Mouse (Mus musculus) frontal cortex, postnatal 25 days (tissue): ENCODE data around the gene Agtpbp1.

ENCODE experiments used
- DNase-seq, 2 experiments: peaks; one replicate each; pipeline ENCODE4 v3.0.0; 2022; ENCODE audit warnings: low spot score in 2 of 2

Gene Agtpbp1

GRCm38 (mm10) chr13:59431124-59431864 lies 153.7 kb downstream of the Agtpbp1 start:
- no peak for DNase-seq

GRCm38 (mm10) chr13:59429369-59429768 lies 155.7 kb downstream of the Agtpbp1 start:
- DNase-seq = no peak

GRCm38 (mm10) chr13:59423871-59424270 lies 161.2 kb downstream of the Agtpbp1 start:
- DNase-seq = no peak

- no peak for DNase-seq
These were observed 168.3 kb downstream of the Agtpbp1 start for GRCm38 (mm10) chr13:59416530-59417230.

- no peak for DNase-seq
These were observed 171.1 kb downstream of the Agtpbp1 start for GRCm38 (mm10) chr13:59413885-59414284.

- DNase-seq = no peak
These were observed 172.4 kb downstream of the Agtpbp1 start for GRCm38 (mm10) chr13:59412672-59413071.

- no peak for DNase-seq
These were observed 177.8 kb downstream of the Agtpbp1 start for GRCm38 (mm10) chr13:59407182-59407581.

GRCm38 (mm10) chr13:59402026-59402775 lies 182.8 kb downstream of the Agtpbp1 start:
- peak; percentile 40 to 61 for DNase-seq

- DNase-seq = peak in 1 of 2 experiments; percentile 45
These were observed 187.5 kb downstream of the Agtpbp1 start for GRCm38 (mm10) chr13:59397571-59397970.
